Mouse (Mus musculus) stomach, postnatal 0 days (tissue): ENCODE results near the gene Slc7a9.

Experiments used
- CTCF ChIP-seq: IDR thresholded peaks from 2 replicates; pipeline ENCODE4 v1.5.1; 2016; ENCODE audit warnings: antibody characterized with exemption, low read depth, mild to moderate bottlenecking, moderate library complexity
- EP300 ChIP-seq: optimal IDR thresholded peaks from 2 replicates; pipeline ENCODE3; 2016; ENCODE audit warnings: antibody characterized with exemption

DNA sequence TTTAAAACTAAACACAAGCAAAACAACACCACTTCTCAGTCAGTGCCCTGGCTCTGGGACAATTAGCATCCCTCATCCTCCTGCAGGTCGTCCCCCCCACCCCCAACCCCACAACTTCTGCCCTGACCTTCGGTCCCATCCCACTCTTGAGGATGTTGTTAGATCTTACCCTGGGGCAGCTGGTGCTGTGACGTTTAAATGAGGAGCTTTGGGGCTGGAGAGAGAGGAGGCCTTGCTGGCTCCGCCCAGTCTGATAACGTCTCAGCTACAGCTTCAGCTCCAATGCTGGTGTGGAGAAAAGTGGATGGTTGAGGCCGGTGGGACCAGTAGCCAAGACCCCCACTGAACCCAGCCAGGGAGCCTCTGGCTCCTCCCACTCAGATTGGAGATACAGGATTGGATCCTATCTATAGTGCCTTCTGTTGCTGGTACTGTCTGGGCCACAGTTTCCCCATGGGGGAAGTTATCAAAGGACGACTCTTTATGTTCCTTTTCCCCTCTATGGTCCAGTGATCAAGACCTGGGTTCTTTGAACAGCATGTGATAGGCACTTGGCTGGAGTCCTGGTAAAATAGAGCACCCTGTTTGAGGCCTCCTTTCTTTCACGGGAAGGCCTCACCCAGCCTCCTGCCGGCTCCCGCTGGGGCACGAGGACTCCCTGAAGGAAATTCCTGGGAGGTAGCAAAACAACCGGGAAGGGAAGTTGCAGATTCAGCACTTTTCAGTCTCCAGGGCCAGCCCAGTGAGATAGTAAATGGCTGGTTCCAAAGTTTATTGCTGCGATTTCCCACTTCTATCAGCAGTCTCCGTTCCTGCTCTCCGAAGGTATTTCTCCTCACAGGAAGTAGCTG is at the start of gene Slc7a9:
- TF ChIP-seq CTCF = no peak
- TF ChIP-seq EP300 = no peak
